Mouse (Mus musculus) liver, adult 2 months (tissue): ENCODE results near the gene Vac14. TPM values are rescaled to one million over a fixed set of nuclear protein-coding genes. Genes with fewer than 3 reads are reported as not detected.

Experiments
- DNase-seq: peaks from one replicate; pipeline ENCODE4 v3.0.0-alpha.2; 2011; ENCODE audit warnings: low read depth, low spot score; ENCODE audit errors: extremely low read depth
- H3K27ac ChIP-seq: fragments of 200-500 bp; replicated peaks from 2 replicates; pipeline ENCODE4 v1.5.1; 2012; ENCODE audit warnings: low read depth, mild to moderate bottlenecking, control low read depth, inconsistent platforms, low read length; ENCODE audit not compliant: insufficient read depth
- H3K27me3 ChIP-seq: fragments of 200-500 bp; 2 replicates; pipeline ENCODE4 v1.6.1; 2012; ENCODE audit warnings: mild to moderate bottlenecking, moderate library complexity, low read length, inconsistent platforms; ENCODE audit not compliant: control insufficient read depth, insufficient read depth
- H3K36me3 ChIP-seq: fragments of 200-500 bp; 2 replicates; pipeline ENCODE4 v1.6.1; 2012; ENCODE audit warnings: low read length, inconsistent platforms; ENCODE audit not compliant: control insufficient read depth, insufficient read depth
- H3K4me1 ChIP-seq: fragments of 200-500 bp; 2 replicates; pipeline ENCODE4 v1.6.1; 2011; ENCODE audit warnings: low read length; ENCODE audit not compliant: control insufficient read depth, insufficient read depth
- H3K4me3 ChIP-seq: fragments of 200-500 bp; 2 replicates; pipeline ENCODE4 v1.5.1; 2011; ENCODE audit warnings: low read depth, mild to moderate bottlenecking, control low read depth, low read length, moderate library complexity; ENCODE audit not compliant: insufficient read depth
- H3K79me2 ChIP-seq: fragments of 200-500 bp; 2 replicates; pipeline ENCODE4 v1.6.1; 2012; ENCODE audit warnings: inconsistent platforms, mild to moderate bottlenecking, low read length, moderate library complexity; ENCODE audit not compliant: control insufficient read depth, insufficient read depth
- H3K9ac ChIP-seq: fragments of 200-500 bp; 2 replicates; pipeline ENCODE4 v1.6.1; 2012; ENCODE audit warnings: low read depth, mild to moderate bottlenecking, control low read depth, inconsistent platforms, low read length
- CTCF ChIP-seq: fragments of 200-500 bp; IDR thresholded peaks from 2 replicates; pipeline ENCODE4 v1.5.1; 2011; ENCODE audit warnings: low read depth, low read length, control low read depth
- POLR2A ChIP-seq: fragments of 200-500 bp; IDR thresholded peaks from 2 replicates; pipeline ENCODE4 v1.6.1; 2011; ENCODE audit warnings: low read length, control low read depth; ENCODE audit not compliant: insufficient read depth; ENCODE audit errors: extremely low read depth
- WGBS: fragments of 180-500 bp; shearing (Covaris S2); methylation state at CpG from one replicate; pipeline ENCODE4 v1.1.7; 2018; 5-methylcytosine and 5-hydroxymethylcytosine counted together
- polyA plus RNA-seq: library from polyadenylated mRNA; depleted of rRNA; stranded (reverse); fragments of >200 nt; gene quantifications from 2 replicates; pipeline ENCODE4 v1.2.3, GENCODE M21; 2012
- total RNA-seq: library from RNA; depleted of rRNA; stranded (reverse); fragments of >200 nt; gene quantifications from 2 replicates; pipeline ENCODE4 v1.2.3, GENCODE M21; 2014

The Vac14 gene
- total and polyA plus RNA-seq, 2 experiments, result 6.7 to 25.0 TPM

GRCm38 (mm10) chr8:110649286-110649685, 30.9 kb downstream of the Vac14 start:
- DNase-seq, result no peak
- peaks cover 5% of the 10 kb centered on the region; the same call in 1 of the 2 replicates for H3K36me3 ChIP-seq
- no peak for TF ChIP-seq CTCF
- no peak for TF ChIP-seq POLR2A
- no peak overlapping the region for H3K27ac ChIP-seq
- H3K27me3 ChIP-seq, result no peaks in the 10 kb centered on the region
- no peaks in the 10 kb centered on the region for H3K79me2 ChIP-seq
- no peak overlapping the region for H3K9ac ChIP-seq
- 97% methylated on average over 6 of the region's 6 CpGs for WGBS
- H3K4me3 ChIP-seq, result no peak overlapping the region
- peaks cover 12% of the 10 kb centered on the region for H3K4me1 ChIP-seq

- H3K79me2 ChIP-seq, result no peaks in the 10 kb centered on the region
- no peak for DNase-seq
- TF ChIP-seq POLR2A (no peak), CTCF (no peak)
- peaks cover 3% of the 10 kb centered on the region for H3K4me1 ChIP-seq
- peaks cover 5% of the 10 kb centered on the region; the same call in 1 of the 2 replicates for H3K36me3 ChIP-seq
- H3K9ac ChIP-seq, result no peak overlapping the region
- no peak overlapping the region for H3K27ac ChIP-seq
- WGBS, result 79% methylated on average over 9 of the region's 9 CpGs
- no peak overlapping the region for H3K4me3 ChIP-seq
- H3K27me3 ChIP-seq, result no peaks in the 10 kb centered on the region
Observed at GRCm38 (mm10) chr8:110650838-110651237, 32.5 kb downstream of the Vac14 start.

- no peak for DNase-seq
- H3K79me2 ChIP-seq, result no peaks in the 10 kb centered on the region
- H3K4me3 ChIP-seq, result no peak overlapping the region
- no peak overlapping the region for H3K9ac ChIP-seq
- H3K27me3 ChIP-seq, result no peaks in the 10 kb centered on the region
- WGBS, result 90% methylated on average over 4 of the region's 4 CpGs
- no peaks in the 10 kb centered on the region for H3K4me1 ChIP-seq
- no peak overlapping the region for H3K27ac ChIP-seq
- peaks cover 5% of the 10 kb centered on the region; the same call in 1 of the 2 replicates for H3K36me3 ChIP-seq
- no peak for TF ChIP-seq POLR2A
- TF ChIP-seq CTCF, result no peak
Observed at GRCm38 (mm10) chr8:110651847-110652246, 33.5 kb downstream of the Vac14 start.

- no peak for TF ChIP-seq POLR2A
- no peak for TF ChIP-seq CTCF
- Histone ChIP-seq H3K4me1 (no peaks in the 10 kb centered on the region), H3K36me3 (peaks cover 7% of the 10 kb centered on the region; the same call in 1 of the 2 replicates), H3K9ac (no peak overlapping the region), H3K27ac (no peak overlapping the region), H3K4me3 (no peak overlapping the region), H3K79me2 (no peaks in the 10 kb centered on the region), H3K27me3 (no peaks in the 10 kb centered on the region)
- DNase-seq, result no peak
- 94% methylated on average over 9 of the region's 9 CpGs for WGBS
Observed at GRCm38 (mm10) chr8:110654075-110655060, 36.0 kb downstream of the Vac14 start.

- no peak overlapping the region for H3K9ac ChIP-seq
- no peak for TF ChIP-seq POLR2A
- TF ChIP-seq CTCF, result no peak
- WGBS, result 80% methylated on average over 1 of the region's 1 CpGs
- H3K36me3 ChIP-seq, result peaks cover 7% of the 10 kb centered on the region; the same call in 1 of the 2 replicates
- H3K27ac ChIP-seq, result no peak overlapping the region
- H3K27me3 ChIP-seq, result no peaks in the 10 kb centered on the region
- H3K79me2 ChIP-seq, result no peaks in the 10 kb centered on the region
- DNase-seq, result no peak
- no peaks in the 10 kb centered on the region for H3K4me1 ChIP-seq
- H3K4me3 ChIP-seq, result no peak overlapping the region
Observed at GRCm38 (mm10) chr8:110655827-110656226, 37.4 kb downstream of the Vac14 start.

GRCm38 (mm10) chr8:110657661-110658060, 39.3 kb downstream of the Vac14 start:
- DNase-seq, result no peak
- H3K4me1 ChIP-seq, result no peaks in the 10 kb centered on the region
- H3K27ac ChIP-seq, result no peak overlapping the region
- no peaks in the 10 kb centered on the region for H3K27me3 ChIP-seq
- WGBS, result 91% methylated on average over 2 of the region's 2 CpGs
- H3K36me3 ChIP-seq, result peaks cover 5% of the 10 kb centered on the region; the same call in 1 of the 2 replicates
- H3K79me2 ChIP-seq, result no peaks in the 10 kb centered on the region
- H3K9ac ChIP-seq, result no peak overlapping the region
- H3K4me3 ChIP-seq, result no peak overlapping the region
- no peak for TF ChIP-seq POLR2A
- no peak for TF ChIP-seq CTCF
